Mouse (Mus musculus) liver, adult 2 months (tissue): ENCODE results near the gene Mettl24. TPM values are rescaled to one million over a fixed set of nuclear protein-coding genes. Genes with fewer than 3 reads are reported as not detected.

Source experiments
- DNase-seq: peaks from one replicate; pipeline ENCODE4 v3.0.0-alpha.2; 2011; ENCODE audit warnings: low read depth, low spot score; ENCODE audit errors: extremely low read depth
- H3K27ac ChIP-seq: fragments of 200-500 bp; replicated peaks from 2 replicates; pipeline ENCODE4 v1.5.1; 2012; ENCODE audit warnings: low read depth, mild to moderate bottlenecking, control low read depth, inconsistent platforms, low read length; ENCODE audit not compliant: insufficient read depth
- H3K27me3 ChIP-seq: fragments of 200-500 bp; 2 replicates; pipeline ENCODE4 v1.6.1; 2012; ENCODE audit warnings: mild to moderate bottlenecking, moderate library complexity, low read length, inconsistent platforms; ENCODE audit not compliant: control insufficient read depth, insufficient read depth
- H3K36me3 ChIP-seq: fragments of 200-500 bp; 2 replicates; pipeline ENCODE4 v1.6.1; 2012; ENCODE audit warnings: low read length, inconsistent platforms; ENCODE audit not compliant: control insufficient read depth, insufficient read depth
- H3K4me1 ChIP-seq: fragments of 200-500 bp; 2 replicates; pipeline ENCODE4 v1.6.1; 2011; ENCODE audit warnings: low read length; ENCODE audit not compliant: control insufficient read depth, insufficient read depth
- H3K4me3 ChIP-seq: fragments of 200-500 bp; 2 replicates; pipeline ENCODE4 v1.5.1; 2011; ENCODE audit warnings: low read depth, mild to moderate bottlenecking, control low read depth, low read length, moderate library complexity; ENCODE audit not compliant: insufficient read depth
- H3K79me2 ChIP-seq: fragments of 200-500 bp; 2 replicates; pipeline ENCODE4 v1.6.1; 2012; ENCODE audit warnings: inconsistent platforms, mild to moderate bottlenecking, low read length, moderate library complexity; ENCODE audit not compliant: control insufficient read depth, insufficient read depth
- H3K9ac ChIP-seq: fragments of 200-500 bp; 2 replicates; pipeline ENCODE4 v1.6.1; 2012; ENCODE audit warnings: low read depth, mild to moderate bottlenecking, control low read depth, inconsistent platforms, low read length
- CTCF ChIP-seq: fragments of 200-500 bp; IDR thresholded peaks from 2 replicates; pipeline ENCODE4 v1.5.1; 2011; ENCODE audit warnings: low read depth, low read length, control low read depth
- POLR2A ChIP-seq: fragments of 200-500 bp; IDR thresholded peaks from 2 replicates; pipeline ENCODE4 v1.6.1; 2011; ENCODE audit warnings: low read length, control low read depth; ENCODE audit not compliant: insufficient read depth; ENCODE audit errors: extremely low read depth
- WGBS: fragments of 180-500 bp; shearing (Covaris S2); methylation state at CpG from one replicate; pipeline ENCODE4 v1.1.7; 2018; 5-methylcytosine and 5-hydroxymethylcytosine counted together
- polyA plus RNA-seq: library from polyadenylated mRNA; depleted of rRNA; stranded (reverse); fragments of >200 nt; gene quantifications from 2 replicates; pipeline ENCODE4 v1.2.3, GENCODE M21; 2012
- total RNA-seq: library from RNA; depleted of rRNA; stranded (reverse); fragments of >200 nt; gene quantifications from 2 replicates; pipeline ENCODE4 v1.2.3, GENCODE M21; 2014

The Mettl24 gene
- total and polyA plus RNA-seq, 2 experiments, result 0.09 TPM; not detected in 1

DNA sequence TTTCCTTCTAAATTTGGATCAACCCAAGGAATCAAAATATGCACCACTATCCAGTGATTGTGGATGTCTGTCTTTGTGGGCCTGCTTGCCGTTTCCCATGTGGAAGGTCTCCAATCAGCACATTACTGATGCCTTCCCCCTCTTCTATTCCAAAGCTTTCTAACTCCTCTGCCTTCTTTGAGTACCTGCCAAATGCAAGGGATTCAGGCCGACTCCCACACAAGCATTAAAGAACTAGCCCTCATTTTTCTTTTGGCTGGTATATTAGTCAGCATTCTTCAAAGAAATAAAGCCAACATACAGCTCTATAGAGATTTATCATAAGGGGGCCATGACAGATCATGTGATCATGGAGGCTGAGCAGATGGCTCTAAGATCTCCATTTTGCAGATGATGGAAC, 31.4 kb upstream of the Mettl24 start:
- Histone ChIP-seq H3K27me3 (no peaks in the 10 kb centered on the region), H3K4me3 (no peak overlapping the region), H3K4me1 (no peaks in the 10 kb centered on the region), H3K79me2 (no peaks in the 10 kb centered on the region), H3K27ac (no peak overlapping the region), H3K36me3 (no peaks in the 10 kb centered on the region), H3K9ac (no peak overlapping the region)
- DNase-seq, result no peak
- WGBS, result 74% methylated on average over 2 of the region's 2 CpGs
- TF ChIP-seq POLR2A (no peak), CTCF (no peak)

DNA sequence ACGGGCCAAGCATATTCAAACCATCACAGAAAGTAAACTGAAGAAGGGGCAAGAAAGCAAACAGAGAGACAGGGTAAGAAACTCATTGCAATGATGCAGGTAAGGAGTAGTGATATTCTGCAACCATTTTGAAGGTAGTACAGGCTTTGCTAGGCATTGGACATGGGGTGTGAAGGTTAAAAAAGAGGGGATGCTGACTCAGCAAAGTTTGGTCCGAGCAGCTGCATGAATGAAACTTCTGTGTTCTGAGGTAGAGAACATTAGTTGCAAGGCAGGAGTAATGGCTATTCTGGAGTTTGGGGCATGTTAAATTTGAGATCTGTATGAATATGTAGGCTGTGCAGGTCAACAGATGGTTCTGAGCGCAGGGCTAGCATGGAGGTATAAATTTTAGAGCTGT, 17.8 kb upstream of the Mettl24 start:
- DNase-seq, result no peak
- H3K4me1 ChIP-seq, result no peaks in the 10 kb centered on the region
- no peaks in the 10 kb centered on the region for H3K36me3 ChIP-seq
- H3K9ac ChIP-seq, result no peak overlapping the region
- no peak overlapping the region for H3K4me3 ChIP-seq
- H3K79me2 ChIP-seq, result no peaks in the 10 kb centered on the region
- 85% methylated on average over 3 of the region's 3 CpGs for WGBS
- H3K27ac ChIP-seq, result no peak overlapping the region
- TF ChIP-seq POLR2A (no peak), CTCF (no peak)
- H3K27me3 ChIP-seq, result no peaks in the 10 kb centered on the region

DNA sequence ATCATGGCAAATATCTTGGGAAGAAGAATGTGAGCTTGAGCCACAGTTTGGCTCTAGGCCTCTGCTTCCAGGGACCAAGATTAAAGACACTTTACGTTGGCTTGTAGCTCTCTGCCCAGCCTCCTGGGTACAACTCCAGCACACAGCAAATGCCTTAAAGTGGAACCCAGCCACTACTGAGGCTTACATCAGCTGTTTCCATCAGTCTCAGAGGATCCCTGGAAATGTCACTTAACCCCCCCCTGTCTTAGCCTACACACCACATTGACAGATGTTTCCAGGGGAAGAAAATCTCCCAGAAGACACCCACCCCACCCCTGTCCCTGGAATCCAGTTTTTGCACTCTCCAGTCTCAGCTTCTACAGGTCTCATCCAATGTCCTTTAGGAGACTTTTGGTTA, 16.1 kb upstream of the Mettl24 start:
- Histone ChIP-seq H3K36me3 (no peaks in the 10 kb centered on the region), H3K27me3 (no peaks in the 10 kb centered on the region), H3K4me3 (no peak overlapping the region), H3K4me1 (no peaks in the 10 kb centered on the region), H3K9ac (no peak overlapping the region), H3K79me2 (no peaks in the 10 kb centered on the region), H3K27ac (no peak overlapping the region)
- WGBS, result 94% methylated on average over 1 of the region's 1 CpGs
- TF ChIP-seq POLR2A (no peak), CTCF (no peak)
- DNase-seq, result no peak

DNA sequence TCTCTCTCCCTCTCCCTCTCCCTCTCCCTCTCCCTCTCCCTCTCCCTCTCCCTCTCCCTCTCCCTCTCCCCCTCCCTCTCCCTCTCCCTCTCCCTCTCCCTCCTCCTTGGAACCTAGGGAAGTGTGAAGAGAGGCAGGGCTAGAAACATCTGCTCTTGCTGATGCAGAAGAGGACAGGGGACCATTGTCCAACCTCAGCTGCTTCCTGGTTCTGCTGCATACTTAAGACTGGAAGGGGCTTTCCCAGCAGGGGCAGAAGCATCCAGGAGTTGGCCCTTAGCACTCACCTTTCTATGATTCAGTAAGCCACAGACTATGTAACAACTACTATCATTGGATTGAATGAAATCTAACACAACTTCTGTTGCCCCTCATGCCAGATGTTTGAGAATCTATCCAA, 14.4 kb upstream of the Mettl24 start:
- H3K79me2 ChIP-seq, result no peaks in the 10 kb centered on the region
- no peak overlapping the region for H3K9ac ChIP-seq
- TF ChIP-seq CTCF (no peak), POLR2A (no peak)
- DNase-seq, result no peak
- H3K27me3 ChIP-seq, result no peaks in the 10 kb centered on the region
- H3K4me3 ChIP-seq, result no peak overlapping the region
- no peaks in the 10 kb centered on the region for H3K4me1 ChIP-seq
- no peak overlapping the region for H3K27ac ChIP-seq
- H3K36me3 ChIP-seq, result no peaks in the 10 kb centered on the region

DNA sequence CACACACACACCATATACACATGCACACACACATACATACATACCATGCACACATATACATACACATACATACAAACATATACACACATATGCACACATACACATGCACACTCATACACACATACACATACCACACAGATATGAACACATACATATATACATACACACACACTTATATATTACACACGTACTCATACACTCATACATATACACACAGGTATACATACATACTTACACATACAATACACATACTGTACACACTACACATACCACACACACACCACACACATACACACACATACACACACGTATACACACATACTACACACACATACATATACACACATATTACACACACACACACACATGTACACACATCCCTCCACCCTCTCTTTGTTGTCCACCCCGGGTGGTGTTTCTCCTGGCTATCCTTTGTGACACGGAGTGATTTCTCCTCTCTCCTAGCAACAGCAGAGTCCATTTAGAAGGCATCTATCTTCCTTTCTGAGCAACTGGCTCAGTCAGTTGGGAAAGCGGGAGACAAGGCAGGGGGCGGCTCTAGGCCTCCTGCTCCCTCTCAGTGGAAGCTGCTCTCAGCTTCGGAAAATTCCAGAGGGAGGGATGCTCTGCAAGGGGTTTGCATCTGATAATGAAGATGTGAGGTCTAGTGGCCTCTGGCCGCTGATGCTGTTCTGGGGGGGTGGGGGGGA, 10.3 kb upstream of the Mettl24 start:
- no peak overlapping the region for H3K9ac ChIP-seq
- 70% methylated on average over 8 of the region's 8 CpGs for WGBS
- H3K36me3 ChIP-seq, result peaks cover 2% of the 10 kb centered on the region; the same call in 1 of the 2 replicates
- no peaks in the 10 kb centered on the region for H3K79me2 ChIP-seq
- no peak overlapping the region for H3K27ac ChIP-seq
- H3K4me1 ChIP-seq, result no peaks in the 10 kb centered on the region
- H3K4me3 ChIP-seq, result no peak overlapping the region
- no peak for DNase-seq
- H3K27me3 ChIP-seq, result 0 out of 2 replicates have a peak, but pooled peaks cover 3% of the 10 kb centered on the region
- TF ChIP-seq POLR2A (no peak), CTCF (no peak)

DNA sequence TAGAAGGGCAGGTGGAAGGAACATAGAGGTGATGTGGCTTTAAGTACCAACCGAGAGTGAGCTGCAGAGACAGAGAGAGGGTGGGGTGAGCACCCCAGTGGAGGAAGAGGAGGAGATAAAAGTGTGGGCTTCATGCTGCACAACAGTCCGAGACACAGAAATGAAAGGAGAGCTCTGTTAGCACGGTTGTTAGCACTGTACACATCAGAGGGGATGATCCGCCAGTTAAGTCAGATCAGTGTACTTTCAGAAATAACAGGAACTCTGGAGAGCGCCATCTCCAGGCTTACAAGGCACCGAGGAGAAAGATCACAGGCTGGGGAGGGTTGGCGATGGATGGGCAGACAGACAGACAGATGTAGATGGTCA, 9.8 kb upstream of the Mettl24 start:
- WGBS, result 77% methylated on average over 7 of the region's 7 CpGs
- no peaks in the 10 kb centered on the region for H3K4me1 ChIP-seq
- 0 out of 2 replicates have a peak, but pooled peaks cover 3% of the 10 kb centered on the region for H3K27me3 ChIP-seq
- H3K9ac ChIP-seq, result no peak overlapping the region
- no peak for DNase-seq
- no peak for TF ChIP-seq CTCF
- TF ChIP-seq POLR2A, result no peak
- no peak overlapping the region for H3K4me3 ChIP-seq
- no peaks in the 10 kb centered on the region for H3K79me2 ChIP-seq
- no peak overlapping the region for H3K27ac ChIP-seq
- peaks cover 2% of the 10 kb centered on the region; the same call in 1 of the 2 replicates for H3K36me3 ChIP-seq
